Mouse (Mus musculus) liver, embryonic 11.5 days (tissue): ENCODE measurements at regions not wholly inside any gene's neighbourhood (a gene's known extent, or its start where the extent isn't known, plus 50 kb on each side); places are given as distances from the start of the nearest gene placed in this dataset.

Source experiments
- ATAC-seq: fragments of 200-750 bp; cut with Nextera tagmentation; replicated peaks from 2 replicates; pipeline ENCODE4 v1.8.0; 2017; ENCODE audit warnings: moderate number of reproducible peaks, mild to moderate bottlenecking, moderate TSS enrichment, moderate library complexity; ENCODE audit not compliant: low FRiP score
- DNase-seq: peaks from one replicate; pipeline ENCODE4 v3.0.0-alpha.2; 2017; ENCODE audit warnings: low spot score
- H3K27ac ChIP-seq: fragments of 300-500 bp; sonication (generic); 2 replicates; pipeline ENCODE4 v1.5.1; 2014; ENCODE audit warnings: mild to moderate bottlenecking, low read depth, low read length, control low read depth
- H3K27me3 ChIP-seq: fragments of 300-500 bp; sonication (generic); replicated peaks from 2 replicates; pipeline ENCODE4 v1.6.1; 2014; ENCODE audit warnings: low read length, mixed read lengths; ENCODE audit not compliant: control insufficient read depth, insufficient read depth
- H3K36me3 ChIP-seq: fragments of 300-500 bp; sonication (generic); 2 replicates; pipeline ENCODE4 v1.6.1; 2014; ENCODE audit warnings: mild to moderate bottlenecking, low read length, moderate library complexity, mixed read lengths; ENCODE audit not compliant: control insufficient read depth, insufficient read depth
- H3K4me1 ChIP-seq: fragments of 300-500 bp; sonication (generic); replicated peaks from 2 replicates; pipeline ENCODE4 v1.6.1; 2014; ENCODE audit warnings: low read length, mixed read lengths; ENCODE audit not compliant: control insufficient read depth, insufficient read depth
- H3K4me2 ChIP-seq: fragments of 300-500 bp; sonication (generic); 2 replicates; pipeline ENCODE4 v1.6.1; 2014; ENCODE audit warnings: mild to moderate bottlenecking, control low read depth, moderate library complexity
- H3K4me3 ChIP-seq: fragments of 300-500 bp; sonication (generic); 2 replicates; pipeline ENCODE4 v1.5.1; 2014; ENCODE audit warnings: low read depth, low read length, control low read depth
- H3K9ac ChIP-seq: fragments of 300-500 bp; sonication (generic); 2 replicates; pipeline ENCODE4 v1.6.1; 2014; ENCODE audit warnings: low read depth, low read length, control low read depth
- H3K9me3 ChIP-seq: fragments of 300-500 bp; sonication (generic); 2 replicates; pipeline ENCODE4 v1.6.1; 2016; ENCODE audit warnings: low read length, inconsistent platforms, mixed read lengths; ENCODE audit not compliant: control insufficient read depth
- WGBS: fragments of 180-500 bp; shearing (Covaris S2); extraction: QIAGEN DNeasy Blood & Tissue Kit; methylation state at CpG from one replicate; pipeline ENCODE4 v1.1.7; 2014; 5-methylcytosine and 5-hydroxymethylcytosine counted together

GRCm38 (mm10) chr14:100842828-100843227 is 357.3 kb downstream of the Prr30 start:
- H3K4me1 ChIP-seq: no peaks in the 10 kb centered on the region
- ATAC-seq (no peak), DNase-seq (no peak)
- WGBS: 78% methylated on average over 3 of the region's 3 CpGs
- H3K36me3 ChIP-seq: no peaks in the 10 kb centered on the region
- no peak overlapping the region for H3K4me3 ChIP-seq
- no peak overlapping the region for H3K9ac ChIP-seq
- no peaks in the 10 kb centered on the region for H3K9me3 ChIP-seq
- no peak overlapping the region for H3K4me2 ChIP-seq
- no peak overlapping the region for H3K27ac ChIP-seq
- no peaks in the 10 kb centered on the region for H3K27me3 ChIP-seq
